Mouse (Mus musculus) embryo, embryonic 11 days (tissue): ENCODE results near the gene Elmod3.

Experiments
- DNase-seq: peaks from one replicate; pipeline ENCODE4 v3.0.0-alpha.2; 2015

Gene Elmod3

DNA sequence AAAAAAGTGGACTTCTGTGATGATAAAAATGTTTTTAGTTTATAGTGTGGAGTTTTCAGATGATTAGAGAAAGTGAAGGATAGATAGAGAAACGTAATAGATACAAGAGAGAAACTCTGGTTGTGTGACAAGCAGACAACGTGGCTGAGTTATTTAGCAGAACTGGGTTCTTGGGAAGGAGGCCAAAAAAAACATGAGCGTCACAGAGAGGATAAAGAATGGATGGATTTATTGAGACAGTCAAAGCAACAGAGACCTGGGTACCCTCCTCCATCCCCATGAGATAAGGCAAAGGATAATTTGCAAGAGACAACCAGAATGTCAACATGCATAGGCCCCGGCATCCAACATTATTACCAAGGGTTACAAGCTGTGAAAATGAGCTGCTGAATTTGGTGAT is 12.0 kb upstream of the Elmod3 start:
- DNase-seq: no peak

DNA sequence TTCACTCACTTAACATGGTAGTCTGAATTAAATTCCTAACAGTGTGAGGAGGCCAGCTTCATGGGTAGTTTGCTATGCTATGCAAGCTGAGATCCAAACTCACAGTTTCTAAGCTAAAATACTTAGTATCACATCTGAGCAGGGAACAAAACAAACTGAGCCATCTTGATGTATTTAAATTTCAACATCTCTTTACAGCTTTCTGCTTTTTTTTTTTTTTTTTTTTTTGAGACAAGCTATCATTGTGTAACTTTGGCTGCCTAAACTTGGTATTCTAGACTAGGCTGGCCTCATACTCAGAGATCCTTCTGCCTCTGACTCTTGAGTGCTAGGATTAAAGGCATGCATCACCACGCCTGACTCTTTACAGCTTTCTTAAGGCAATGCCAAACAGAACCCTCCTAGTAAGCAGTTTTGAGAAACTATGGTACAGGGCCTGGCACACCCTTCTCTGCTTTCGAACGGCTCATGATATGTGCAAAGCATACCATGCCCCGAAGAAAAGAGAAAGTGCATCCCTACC is 10.5 kb upstream of the Elmod3 start:
- no peak for DNase-seq

DNA sequence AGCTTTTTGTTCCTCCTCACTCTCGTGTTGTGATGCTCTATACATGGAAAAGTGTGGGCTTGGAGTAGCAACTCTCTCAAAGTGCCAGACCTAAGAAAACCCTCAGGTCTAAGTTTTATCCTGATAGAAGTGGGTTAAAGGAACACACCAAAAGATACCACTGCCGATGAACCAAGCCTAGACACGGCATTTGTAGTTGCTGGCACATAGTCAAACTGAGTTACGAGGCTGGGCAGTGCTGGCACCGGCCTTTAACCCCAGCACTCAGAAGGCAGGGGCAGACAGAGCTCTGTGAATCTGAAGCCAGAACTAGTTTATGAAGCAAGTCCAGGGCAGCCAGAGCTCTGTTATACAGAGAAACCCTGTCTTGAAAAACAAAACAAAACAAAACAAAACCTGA is 9.5 kb upstream of the Elmod3 start:
- DNase-seq: no peak

DNA sequence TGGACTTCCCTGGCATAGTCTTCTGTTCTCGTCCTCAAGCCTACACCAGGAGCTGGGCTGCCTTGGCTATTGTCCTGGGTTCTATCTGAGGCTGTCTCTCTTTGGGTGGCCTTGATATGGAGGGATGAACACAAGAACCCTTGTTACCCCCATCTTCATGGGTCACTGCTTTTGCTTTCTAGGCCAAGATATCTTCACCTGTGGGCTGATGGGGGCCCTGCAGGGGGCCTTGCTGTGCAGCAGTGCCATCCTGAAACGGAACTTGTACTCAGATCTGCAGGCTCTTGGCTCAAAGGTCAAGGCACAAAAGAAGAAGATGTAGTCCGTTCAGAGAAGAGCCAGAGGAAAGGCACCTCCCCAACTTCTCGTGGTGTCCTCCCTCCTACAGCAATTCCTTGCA is 8.8 kb upstream of the Elmod3 start:
- DNase-seq: no peak

DNA sequence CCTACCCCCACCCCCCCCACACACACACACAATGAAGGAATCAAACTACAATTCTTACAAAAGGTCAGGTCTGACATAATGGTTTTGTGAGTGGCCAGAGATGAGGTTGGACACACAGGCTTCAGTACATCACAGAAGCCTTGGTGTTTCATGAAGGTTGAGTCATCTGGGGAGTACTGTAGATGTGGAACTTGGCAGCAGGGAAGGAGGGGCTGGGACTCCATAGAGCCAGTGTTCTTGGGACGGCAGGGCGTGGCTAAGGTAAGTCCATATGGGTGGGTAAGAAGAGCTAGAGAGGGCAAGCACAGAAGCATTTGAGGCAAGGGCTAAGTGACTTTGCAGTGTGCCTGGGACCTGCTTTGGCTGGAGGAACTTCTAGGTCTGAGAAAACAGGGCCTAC is 5.9 kb upstream of the Elmod3 start:
- no peak for DNase-seq

DNA sequence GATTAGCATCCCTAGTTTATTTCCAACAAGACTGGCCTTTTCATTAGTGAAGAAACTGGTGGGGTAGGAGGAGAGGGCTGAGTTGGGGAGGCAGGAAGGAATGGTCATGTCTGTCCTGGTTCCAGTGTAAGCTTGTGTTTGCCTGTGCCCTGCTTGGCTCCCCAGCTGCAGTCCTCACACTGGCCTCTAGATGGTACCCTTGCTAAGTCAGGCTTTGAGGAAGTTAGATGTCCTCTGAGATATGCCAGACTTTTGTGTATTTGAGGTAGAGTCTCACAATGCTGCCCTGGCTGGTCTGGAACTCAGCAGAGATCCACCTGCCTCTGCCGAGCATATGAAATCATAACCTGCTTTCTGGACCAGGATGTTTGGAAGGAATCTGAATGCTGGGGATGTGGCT is 3.5 kb upstream of the Elmod3 start:
- DNase-seq: peak; percentile 75

DNA sequence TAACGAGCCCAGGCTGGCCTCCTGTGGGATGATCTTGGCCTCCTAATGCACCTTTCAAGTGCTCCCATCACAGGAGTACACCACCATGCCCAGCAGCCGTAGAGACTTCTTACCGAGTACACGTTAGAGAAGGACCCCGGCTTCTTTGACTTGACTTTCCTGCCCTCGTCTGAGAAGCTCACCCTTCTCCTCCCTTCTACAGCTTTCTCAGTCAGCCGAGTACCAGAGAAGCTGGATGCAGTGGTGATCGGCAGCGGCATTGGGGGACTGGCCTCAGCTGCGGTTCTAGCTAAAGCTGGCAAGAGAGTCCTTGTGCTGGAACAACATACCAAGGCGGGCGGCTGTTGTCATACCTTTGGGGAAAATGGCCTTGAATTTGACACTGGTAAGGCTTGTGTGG is 2.6 kb upstream of the Elmod3 start:
- no peak for DNase-seq

DNA sequence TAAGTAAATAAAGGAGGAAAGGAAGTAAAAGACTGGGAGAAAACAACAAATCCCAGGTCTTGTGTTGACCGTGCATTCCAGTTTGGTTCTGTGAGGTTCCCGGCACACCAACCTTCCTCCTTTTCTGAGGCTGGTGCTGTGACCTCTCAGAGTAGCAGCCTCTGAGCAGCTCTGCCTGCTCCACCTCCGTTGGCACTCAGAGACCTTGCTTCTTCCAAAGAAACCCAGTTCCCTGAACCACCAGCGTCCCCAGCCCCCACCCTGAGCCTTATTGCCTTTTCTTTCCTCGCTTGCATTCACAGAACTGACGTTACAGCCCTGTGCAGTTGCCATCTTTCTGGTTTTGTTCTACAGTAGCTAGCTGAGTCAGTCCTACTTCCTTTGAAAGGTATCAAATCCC is 2.0 kb upstream of the Elmod3 start:
- no peak for DNase-seq

DNA sequence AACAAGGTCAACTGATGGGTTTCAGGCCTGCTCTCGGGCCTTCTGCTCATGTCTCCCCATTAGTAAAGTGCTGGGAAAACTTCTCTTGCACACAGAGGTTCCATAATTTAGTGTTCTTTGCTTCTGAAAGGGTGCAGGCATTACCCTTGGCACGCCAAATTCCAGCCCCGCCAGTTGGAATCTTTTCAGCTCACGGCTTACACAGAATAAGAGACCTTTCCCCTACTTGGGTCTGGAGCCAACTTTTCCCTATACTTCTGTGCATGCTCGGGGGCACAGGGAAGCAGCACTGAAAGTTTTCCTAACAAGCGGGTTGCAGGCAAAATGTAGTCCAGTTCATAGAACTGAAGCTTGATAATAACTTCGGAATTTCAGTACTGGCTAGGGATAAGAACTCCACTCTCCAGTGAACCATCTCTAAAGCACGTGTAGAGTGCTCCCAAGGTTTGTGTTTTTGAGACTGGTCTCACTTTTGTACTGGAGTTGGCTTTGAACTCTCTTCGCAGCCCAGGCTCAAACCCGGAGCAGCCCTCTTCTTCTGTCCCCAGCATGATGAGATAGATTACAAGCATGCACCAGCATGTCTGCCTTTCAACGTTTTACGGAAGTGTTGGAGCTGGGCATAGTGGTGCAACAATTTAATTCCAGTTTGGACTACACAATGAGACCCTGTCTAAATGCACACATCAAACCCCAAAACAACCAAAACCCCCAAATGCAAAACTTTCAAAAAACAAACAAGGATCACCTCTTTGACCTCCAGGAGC is 761 bp upstream of the Elmod3 start:
- DNase-seq: no peak

DNA sequence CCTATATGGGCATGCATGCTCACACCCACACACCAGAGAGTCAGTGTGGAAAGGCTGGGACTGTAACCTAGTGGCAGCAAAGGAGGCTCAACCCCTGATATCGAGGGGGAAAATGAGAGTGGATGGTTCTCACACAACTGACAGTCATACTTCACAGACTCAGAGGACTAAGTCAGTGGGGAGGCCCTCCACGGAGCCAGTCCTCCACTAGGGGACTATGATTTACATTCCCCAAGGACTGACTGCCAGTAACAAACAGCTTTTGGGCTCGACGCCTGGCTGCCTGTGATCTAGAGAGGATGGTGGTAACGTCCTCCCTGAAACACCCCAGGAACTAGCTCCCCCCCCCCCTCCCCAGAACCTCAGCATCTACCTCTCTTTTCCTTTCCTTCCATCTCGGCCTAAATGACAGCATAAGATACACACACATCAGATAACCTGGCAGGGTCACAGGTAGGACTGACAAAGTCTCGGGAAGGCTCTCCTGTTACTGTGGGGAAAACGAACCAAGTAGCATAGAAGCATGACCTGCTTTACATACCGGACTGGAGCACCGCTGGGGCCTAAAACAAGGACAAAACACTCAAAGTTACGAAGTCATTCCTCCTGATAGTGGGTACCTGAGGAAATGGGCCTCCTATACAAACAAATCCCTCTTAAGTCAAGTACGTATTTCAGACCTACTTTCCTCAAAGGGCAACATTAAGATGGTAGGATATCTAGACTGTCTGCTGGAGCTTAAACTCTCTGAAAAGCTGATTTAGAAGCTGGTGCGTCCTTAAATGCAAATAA is 934 bp downstream of the Elmod3 start:
- no peak for DNase-seq

DNA sequence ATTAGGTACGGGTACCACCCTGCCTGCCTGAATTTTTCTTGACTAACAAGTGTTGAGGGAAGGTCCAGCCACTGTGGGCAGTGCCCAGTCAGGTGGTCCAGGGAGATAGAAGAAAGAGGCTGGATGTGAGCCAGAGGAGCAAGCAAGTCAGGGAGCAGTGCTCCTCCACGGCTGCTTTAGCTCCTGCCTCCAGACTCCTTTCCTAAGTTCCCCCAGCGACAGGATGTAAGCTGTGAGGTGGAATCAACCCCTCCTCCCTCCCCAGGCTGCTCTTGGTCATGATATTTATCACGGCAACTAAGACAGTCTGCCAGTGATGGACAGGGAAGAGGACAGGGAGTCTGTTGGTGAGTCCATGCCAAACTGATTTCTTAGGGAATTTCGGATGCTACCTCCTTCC is 4.3 kb downstream of the Elmod3 start:
- DNase-seq: no peak

DNA sequence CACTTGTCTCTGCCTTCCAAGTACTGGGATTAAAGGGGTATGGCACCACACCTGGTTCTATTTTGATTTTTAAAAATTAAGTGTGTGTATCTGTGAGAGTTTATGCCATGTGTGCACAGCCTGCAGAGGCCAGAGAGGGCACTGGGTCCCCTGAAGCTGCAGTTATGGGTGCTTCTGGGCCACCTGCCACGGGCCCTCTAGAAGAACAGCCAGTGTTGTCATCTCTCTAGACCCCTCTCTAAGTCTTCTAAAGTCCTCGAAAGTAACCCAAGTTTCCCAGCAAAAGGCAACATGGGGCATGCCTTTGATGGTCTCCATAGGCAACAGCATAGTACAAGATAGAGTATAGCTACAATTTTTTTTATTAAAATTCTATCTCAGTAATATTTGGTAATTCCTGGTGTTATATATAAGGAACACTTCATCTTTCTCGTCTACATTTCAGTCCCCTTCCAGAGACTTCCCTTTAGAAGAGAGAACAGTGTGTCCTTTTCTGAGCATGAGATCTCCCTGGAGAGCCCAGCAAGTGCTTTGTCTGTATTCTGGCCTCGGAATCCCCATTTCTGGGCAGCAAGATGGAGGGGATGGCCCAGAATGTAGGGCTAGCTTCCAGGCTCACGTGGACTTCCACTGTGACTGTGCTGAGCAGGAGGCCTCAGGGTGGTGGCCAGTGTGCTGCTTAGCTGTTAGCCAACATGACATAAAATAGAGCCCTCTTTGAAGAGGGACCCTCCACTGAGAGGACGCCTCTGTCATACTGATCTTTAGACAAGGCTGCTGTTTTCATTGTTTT is 5.0 kb downstream of the Elmod3 start:
- DNase-seq: no peak

DNA sequence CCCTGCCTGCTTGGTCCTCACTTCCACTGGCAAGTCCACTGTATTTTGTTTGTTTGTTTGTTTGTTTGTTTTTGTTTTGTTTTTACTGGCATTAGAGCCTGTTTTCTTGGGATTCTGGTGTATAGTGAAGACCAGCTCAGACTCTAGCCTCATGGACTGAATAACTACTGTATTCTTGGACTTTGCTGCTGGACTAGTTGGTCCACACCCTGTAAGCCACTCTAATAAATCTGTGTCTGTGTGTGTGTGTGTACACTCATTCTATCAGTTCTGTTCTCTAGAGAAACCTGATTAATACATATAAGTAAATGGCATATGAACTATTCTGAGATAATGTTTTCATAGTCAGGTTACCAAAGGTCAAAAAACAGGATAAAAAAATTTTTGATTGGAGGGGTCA is 8.1 kb downstream of the Elmod3 start:
- no peak for DNase-seq

DNA sequence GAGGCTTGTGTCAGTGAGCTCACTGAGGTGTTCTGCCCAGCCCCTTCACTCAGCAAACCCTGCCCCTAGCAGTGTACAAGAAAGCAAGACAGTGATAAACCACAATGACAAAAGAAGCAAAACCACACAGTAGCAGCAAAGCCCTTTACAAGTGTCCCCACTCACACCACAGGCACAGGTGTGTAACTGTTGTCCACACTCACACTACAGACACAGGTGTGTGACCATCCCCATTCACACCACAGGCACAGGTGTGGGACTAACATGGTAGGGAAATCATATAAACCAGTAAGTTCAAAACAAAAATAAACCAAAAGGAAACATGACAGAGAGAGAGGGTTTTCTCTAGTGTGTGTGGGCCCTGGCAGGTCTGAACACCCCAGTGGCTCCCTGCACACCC is 9.9 kb downstream of the Elmod3 start:
- DNase-seq: no peak

DNA sequence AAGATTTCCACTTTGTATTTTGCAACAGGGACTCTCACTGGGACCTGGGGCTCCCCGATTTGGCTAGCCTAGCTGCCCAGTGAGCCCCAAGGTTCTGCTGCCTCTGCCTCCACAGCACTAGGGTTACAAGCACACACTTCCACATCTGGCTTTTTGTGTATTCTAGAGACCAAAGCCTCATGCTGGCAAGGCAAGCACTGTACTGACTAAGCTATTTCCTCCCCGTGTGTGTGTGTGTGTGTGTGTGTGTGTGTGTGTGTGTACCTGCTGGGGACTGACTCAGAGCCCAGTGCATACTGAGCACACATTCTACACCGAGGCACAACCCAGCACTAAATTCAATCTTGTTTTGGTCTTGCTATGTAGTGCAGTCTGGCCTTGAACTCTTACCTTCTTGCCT is 11.5 kb downstream of the Elmod3 start:
- DNase-seq: no peak

DNA sequence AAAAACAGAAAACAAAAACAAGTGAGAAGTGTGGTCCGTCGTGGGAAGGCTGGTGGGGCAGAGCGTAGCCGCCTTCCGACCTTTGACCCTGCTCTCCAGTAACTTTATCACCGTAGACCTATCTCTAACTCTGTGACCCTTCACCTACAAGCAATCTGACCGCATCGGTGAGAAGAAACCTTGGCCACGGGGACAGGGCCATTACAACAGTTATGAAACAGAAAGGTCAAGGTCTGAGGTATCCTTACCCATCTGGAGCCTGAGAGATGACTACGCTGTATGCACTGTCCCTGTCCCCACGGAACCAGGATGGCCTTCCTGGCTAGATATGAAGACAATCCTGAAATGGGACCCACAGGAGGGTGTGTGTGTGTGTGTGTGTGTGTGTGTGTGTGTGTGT is 14.1 kb downstream of the Elmod3 start:
- DNase-seq: no peak

DNA sequence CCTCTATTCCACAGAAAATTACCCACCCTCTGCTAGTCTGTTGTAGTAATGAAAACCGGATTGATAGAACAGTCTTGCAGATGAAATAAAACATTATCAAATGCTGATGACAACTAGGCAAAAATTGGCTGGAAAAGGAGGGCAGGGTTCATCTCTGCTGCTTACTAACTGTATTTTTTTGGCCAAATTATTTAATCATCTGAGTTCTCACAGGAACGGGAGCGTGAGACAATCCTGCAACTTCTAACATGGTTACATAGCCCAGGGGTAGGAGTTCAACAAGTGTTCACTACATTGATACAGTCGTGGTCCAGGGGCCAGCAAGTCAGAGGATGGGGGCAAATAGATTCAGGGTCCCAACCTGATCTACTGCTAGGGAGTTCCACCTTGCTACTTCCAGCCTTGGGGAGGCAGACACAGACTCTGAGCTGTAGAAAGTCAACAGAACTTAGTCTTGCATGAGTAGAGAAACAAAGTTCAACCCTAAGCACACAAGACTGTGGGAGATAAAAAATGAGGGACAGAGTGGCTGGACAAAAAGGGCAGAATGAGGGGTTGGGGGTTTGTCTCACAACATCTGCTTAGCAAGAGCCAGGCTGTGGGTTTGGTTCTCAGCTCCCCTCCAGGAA is 14.9 kb downstream of the Elmod3 start:
- DNase-seq: no peak

DNA sequence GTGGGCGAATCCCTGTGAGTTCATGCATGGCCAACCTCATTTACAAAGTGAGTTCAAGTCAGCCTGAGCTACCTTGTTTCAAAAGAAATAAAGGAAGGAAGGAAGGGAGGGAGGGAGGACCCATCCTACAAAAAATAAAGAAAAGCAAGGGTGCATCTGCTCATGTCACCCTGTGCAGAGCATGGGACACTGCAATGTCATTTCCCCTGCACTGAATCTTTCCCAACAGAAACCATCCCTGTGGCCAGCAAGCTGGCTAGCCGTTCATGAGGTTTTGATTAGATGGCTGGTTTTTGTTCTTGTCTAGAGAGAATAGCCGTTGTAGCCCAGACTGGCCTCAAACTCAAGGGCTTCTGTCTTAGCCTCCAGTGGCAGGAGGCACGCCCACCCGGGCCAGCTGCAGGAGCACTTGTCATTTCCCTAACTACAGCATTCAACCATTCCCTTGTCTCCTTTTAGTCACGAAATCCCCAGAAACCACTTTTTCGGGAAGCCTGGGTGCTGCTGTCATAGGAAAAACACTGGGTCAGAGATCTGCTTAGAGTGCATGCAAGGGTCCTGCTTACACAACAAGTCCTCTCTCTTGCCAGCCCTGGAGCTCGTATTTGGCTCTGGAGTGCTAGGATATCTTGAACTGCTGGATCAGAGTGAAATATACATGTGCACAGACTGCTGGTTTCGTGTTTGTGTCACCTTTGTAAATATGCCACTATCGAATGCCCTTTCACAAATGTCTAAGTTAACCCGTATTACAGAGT is 16.4 kb downstream of the Elmod3 start:
- DNase-seq: no peak

DNA sequence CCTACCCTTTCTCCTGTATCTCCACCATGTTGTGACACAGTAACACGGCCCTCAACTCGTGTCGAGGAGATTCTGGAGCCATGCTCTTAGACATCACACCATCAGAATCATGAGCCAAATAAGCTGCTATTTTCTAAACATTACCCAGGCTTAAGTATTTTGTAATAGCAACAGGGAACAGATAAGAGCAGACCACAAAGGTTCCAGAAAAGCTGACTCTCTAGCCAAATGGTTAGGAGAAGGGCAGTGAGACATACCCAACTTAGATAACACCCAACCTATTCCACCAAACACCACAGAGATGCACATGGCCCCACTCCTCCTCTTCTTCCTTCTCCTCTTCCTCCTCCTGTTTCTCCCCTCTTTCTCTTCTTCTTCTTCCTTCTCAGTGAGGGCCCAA is 22.2 kb downstream of the Elmod3 start:
- DNase-seq: no peak

DNA sequence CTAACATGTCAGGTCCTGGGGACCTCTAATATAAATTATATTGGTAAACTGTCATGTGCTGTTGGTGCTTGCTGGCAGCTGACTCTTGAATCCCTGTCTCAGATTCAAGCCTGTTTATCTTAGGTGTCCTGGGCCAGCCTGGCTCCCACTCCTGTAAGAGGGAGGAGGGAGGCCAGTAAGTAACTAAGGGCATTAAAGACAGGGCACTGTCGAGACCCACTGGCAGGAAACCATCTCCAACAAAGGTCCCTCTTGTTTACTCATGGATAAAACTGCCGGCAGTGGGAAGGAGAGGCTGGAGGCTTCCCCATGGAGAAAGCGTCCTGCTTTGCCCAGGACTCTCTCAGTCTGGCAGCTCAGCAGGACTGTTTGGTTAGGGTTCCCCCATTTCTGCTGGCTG is 26.4 kb downstream of the Elmod3 start:
- DNase-seq: no peak

DNA sequence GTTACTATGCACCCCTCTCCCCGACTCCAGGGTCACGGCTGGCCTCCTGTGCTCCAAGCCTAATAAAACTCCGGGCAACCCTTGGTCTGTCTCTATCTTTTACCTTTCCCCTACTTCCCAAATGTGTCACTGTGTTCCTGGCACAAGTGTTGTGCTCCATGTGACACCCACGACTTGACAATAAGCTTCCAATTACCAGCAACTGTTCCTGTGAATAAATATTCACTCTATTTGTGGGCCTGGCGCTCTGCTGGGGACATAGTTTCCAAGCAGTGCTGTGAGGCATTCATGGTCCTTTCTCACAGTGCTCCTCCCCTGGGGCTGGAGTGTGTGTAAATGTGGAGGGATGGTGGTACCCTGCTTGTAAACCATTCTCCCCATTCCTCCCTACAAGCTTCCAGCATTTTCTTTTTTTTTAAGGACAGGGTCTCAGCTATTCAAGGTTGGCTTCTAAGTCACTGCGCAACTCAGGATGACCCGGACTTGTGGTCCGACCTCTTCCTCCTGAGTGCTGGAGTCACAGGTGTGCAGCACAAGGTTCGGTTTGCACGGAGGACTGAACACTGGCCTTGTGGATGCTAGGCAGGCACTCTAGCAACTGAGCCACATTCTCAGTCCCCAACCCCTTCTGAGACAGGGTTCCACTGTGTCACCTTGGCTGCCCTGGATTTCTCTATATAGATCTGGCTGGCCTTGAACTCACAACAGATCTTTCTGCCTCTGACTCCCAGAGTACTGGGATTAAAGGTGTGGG is 27.4 kb downstream of the Elmod3 start:
- DNase-seq: no peak

DNA sequence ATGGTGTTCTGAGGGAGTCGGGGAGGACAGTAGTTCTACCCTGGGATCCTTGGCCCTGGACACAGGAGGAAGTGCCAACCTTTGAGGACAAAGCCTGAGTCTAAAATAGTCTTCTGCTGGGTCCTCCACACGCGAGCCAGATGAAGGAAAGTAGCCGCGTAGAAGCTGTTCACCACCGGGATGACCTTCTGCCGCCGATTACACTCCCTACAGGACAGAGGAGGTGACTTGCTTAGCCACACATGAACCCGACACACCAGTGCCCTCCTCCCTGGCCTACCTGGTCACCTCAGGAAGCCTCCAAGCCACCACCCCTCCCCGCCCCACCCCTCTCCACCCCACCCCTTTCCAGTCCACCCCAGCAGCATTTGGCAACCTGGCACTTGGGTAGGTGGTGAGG is 29.5 kb downstream of the Elmod3 start:
- DNase-seq: no peak
